Mouse (Mus musculus) heart, postnatal 0 days (tissue): ENCODE results near the gene Caap1.

Experiments used
- CTCF ChIP-seq: IDR thresholded peaks from 2 replicates; pipeline ENCODE4 v1.5.1; 2016; ENCODE audit warnings: antibody characterized with exemption, control low read depth, low read depth
- EP300 ChIP-seq: IDR thresholded peaks from 2 replicates; pipeline ENCODE4 v1.6.1; 2016; ENCODE audit warnings: antibody characterized with exemption, low read depth

DNA sequence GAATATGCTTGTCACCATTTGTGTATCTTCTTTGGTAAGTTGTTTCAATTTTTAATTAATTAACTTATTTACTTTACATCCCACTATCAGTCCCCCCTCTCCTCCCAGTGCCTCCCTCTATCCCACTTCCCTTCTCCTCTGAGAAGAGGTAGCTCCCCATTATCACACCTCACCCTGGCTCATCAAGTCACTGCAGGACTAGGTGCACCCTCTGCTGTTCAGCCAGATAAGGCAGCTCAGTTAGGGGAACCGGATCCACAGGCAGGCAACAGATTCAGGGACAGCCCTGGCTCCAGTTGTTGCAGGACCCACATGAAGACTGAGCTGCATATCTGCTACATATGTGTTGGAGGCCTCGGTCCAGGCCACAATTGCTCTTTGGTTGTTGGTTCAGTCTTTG is 97.2 kb downstream of the Caap1 start:
- TF ChIP-seq CTCF (no peak), EP300 (no peak)
